Mouse (Mus musculus): ENCODE measurements around the gene Fxyd2.

DNA sequence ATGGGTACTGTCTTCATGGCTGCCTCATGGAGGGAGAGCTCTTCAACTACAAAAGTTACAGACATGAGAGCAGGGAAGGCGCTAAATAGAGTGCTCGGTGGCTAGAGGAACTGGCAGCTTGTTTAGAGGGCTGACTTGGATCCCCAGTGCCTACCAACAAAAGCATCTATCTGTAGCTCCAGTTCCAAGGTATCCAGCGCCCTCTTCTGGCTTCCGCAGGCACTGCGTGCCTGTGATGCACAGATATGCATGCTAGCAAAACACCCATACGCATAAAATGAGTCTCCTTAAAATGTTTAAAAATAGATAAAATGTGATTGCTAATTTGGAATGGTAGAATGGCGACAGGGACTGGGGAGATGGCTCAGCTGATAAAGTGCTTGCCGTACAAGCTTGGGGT, 21.7 kb downstream of the Fxyd2 start:
- TF ChIP-seq POLR2A (IDR thresholded peaks at IDR 0.05; ENCODE audit: borderline replicate concordance, insufficient read depth, low read length) (no peak), CTCF (IDR thresholded peaks at IDR 0.05; ENCODE audit: borderline replicate concordance, insufficient read depth, low read depth, low read length) (peak; percentile 51; the same call in 1 of the 2 replicates)
